Mouse (Mus musculus) heart, embryonic 12.5 days (tissue): ENCODE measurements around the gene Rhbdl1. TPM values are rescaled to one million over a fixed set of nuclear protein-coding genes. Genes with fewer than 3 reads are reported as not detected.
A peak's percentile ranks its signal among the peaks of the same experiment; 100 is the strongest.
"Not testable (repeated sequence)": the region's sequence is repeated elsewhere in the genome, so short reads cannot be mapped to it uniquely, and the experiment has no call there.

Experiments used
- ATAC-seq: fragments of 200-750 bp; cut with Nextera tagmentation; 2 replicates; pipeline ENCODE4 v1.8.0; 2017; ENCODE audit warnings: moderate TSS enrichment, moderate library complexity; ENCODE audit not compliant: insufficient number of reproducible peaks, low FRiP score
- H3K27ac ChIP-seq: fragments of 300-500 bp; sonication (generic); 2 replicates; pipeline ENCODE4 v1.5.1; 2016; ENCODE audit warnings: mild to moderate bottlenecking, moderate library complexity; ENCODE audit not compliant: poor library complexity, severe bottlenecking
- H3K27me3 ChIP-seq: fragments of 300-500 bp; sonication (generic); replicated peaks from 2 replicates; pipeline ENCODE4 v1.6.1; 2016; ENCODE audit warnings: mild to moderate bottlenecking, moderate library complexity
- H3K36me3 ChIP-seq: fragments of 300-500 bp; sonication (generic); 2 replicates; pipeline ENCODE4 v1.6.1; 2016; ENCODE audit warnings: mild to moderate bottlenecking, moderate library complexity
- H3K4me1 ChIP-seq: fragments of 300-500 bp; sonication (generic); replicated peaks from 2 replicates; pipeline ENCODE4 v1.6.1; 2016; ENCODE audit warnings: mild to moderate bottlenecking
- H3K4me2 ChIP-seq: fragments of 300-500 bp; sonication (generic); 2 replicates; pipeline ENCODE4 v1.6.1; 2016; ENCODE audit warnings: mild to moderate bottlenecking, moderate library complexity
- H3K4me3 ChIP-seq: fragments of 300-500 bp; sonication (generic); 2 replicates; pipeline ENCODE4 v1.5.1; 2016; ENCODE audit warnings: mild to moderate bottlenecking
- H3K9ac ChIP-seq: fragments of 300-500 bp; sonication (generic); 2 replicates; pipeline ENCODE4 v1.6.1; 2016; ENCODE audit warnings: mild to moderate bottlenecking, moderate library complexity
- H3K9me3 ChIP-seq: fragments of 300-500 bp; sonication (generic); replicated peaks from 2 replicates; pipeline ENCODE4 v1.6.1; 2016; ENCODE audit warnings: mild to moderate bottlenecking, moderate library complexity
- WGBS: fragments of 180-500 bp; shearing (Covaris S2); methylation state at CpG from one replicate; pipeline ENCODE4 v1.1.7; 2016; 5-methylcytosine and 5-hydroxymethylcytosine counted together
- polyA plus RNA-seq: library from polyadenylated mRNA; unstranded; fragments of >200 nt; fragmentation: Nextera tagmentation; extraction: Ambion mirVana; gene quantifications from 2 replicates; pipeline ENCODE4 v1.2.1, GENCODE M21; 2016

Rhbdl1 gene
- polyA plus RNA-seq, 1 experiment from 2014 or later: 1.6 TPM

GRCm38 (mm10) chr17:25818851-25819780, 18.0 kb downstream of the Rhbdl1 start:
- H3K27ac ChIP-seq: no peak overlapping the region
- no peaks in the 10 kb centered on the region for H3K36me3 ChIP-seq
- peaks cover 9% of the 10 kb centered on the region for H3K4me1 ChIP-seq
- H3K4me2 ChIP-seq: no peak overlapping the region
- WGBS: 6% methylated on average over 46 of the region's 46 CpGs
- peak; percentile 37; the same call in 1 of the 2 replicates for ATAC-seq
- H3K9me3 ChIP-seq: no peaks in the 10 kb centered on the region
- H3K4me3 ChIP-seq: peak overlapping the region; percentile 10
- H3K27me3 ChIP-seq: peaks cover 83% of the 10 kb centered on the region
- H3K9ac ChIP-seq: 0 out of 2 replicates have a peak overlapping the region, but pooled peaks have one; percentile 3

GRCm38 (mm10) chr17:25817662-25818061, 19.4 kb downstream of the Rhbdl1 start:
- H3K9ac ChIP-seq: no peak overlapping the region
- no peak overlapping the region for H3K4me2 ChIP-seq
- H3K27ac ChIP-seq: no peak overlapping the region
- WGBS: 74% methylated on average over 11 of the region's 11 CpGs
- peaks cover 95% of the 10 kb centered on the region for H3K27me3 ChIP-seq
- H3K4me1 ChIP-seq: peaks cover 9% of the 10 kb centered on the region
- ATAC-seq: no peak
- no peak overlapping the region for H3K4me3 ChIP-seq
- H3K9me3 ChIP-seq: no peaks in the 10 kb centered on the region
- H3K36me3 ChIP-seq: no peaks in the 10 kb centered on the region

GRCm38 (mm10) chr17:25813471-25813870, 23.6 kb downstream of the Rhbdl1 start:
- no peak overlapping the region for H3K9ac ChIP-seq
- peaks cover 12% of the 10 kb centered on the region for H3K4me1 ChIP-seq
- H3K4me3 ChIP-seq: no peak overlapping the region
- no peak for ATAC-seq
- H3K36me3 ChIP-seq: no peaks in the 10 kb centered on the region
- H3K27ac ChIP-seq: no peak overlapping the region
- no peak overlapping the region for H3K4me2 ChIP-seq
- under 1% methylated on average over 20 of the region's 20 CpGs for WGBS
- H3K27me3 ChIP-seq: peaks cover 97% of the 10 kb centered on the region
- no peaks in the 10 kb centered on the region for H3K9me3 ChIP-seq

- H3K27me3 ChIP-seq: peaks cover 83% of the 10 kb centered on the region
- 71% methylated on average over 4 of the region's 4 CpGs for WGBS
- no peak overlapping the region for H3K27ac ChIP-seq
- H3K9me3 ChIP-seq: no peaks in the 10 kb centered on the region
- H3K36me3 ChIP-seq: no peaks in the 10 kb centered on the region
- H3K4me3 ChIP-seq: no peak overlapping the region
- ATAC-seq: no peak
- H3K4me1 ChIP-seq: peaks cover 12% of the 10 kb centered on the region
- H3K4me2 ChIP-seq: no peak overlapping the region
- H3K9ac ChIP-seq: no peak overlapping the region
These were observed 26.2 kb downstream of the Rhbdl1 start for GRCm38 (mm10) chr17:25810890-25811289.

- peak overlapping the region; percentile 69 for H3K4me3 ChIP-seq
These were observed 27.3 kb downstream of the Rhbdl1 start for GRCm38 (mm10) chr17:25809606-25810340.

GRCm38 (mm10) chr17:25808789-25809605, 28.1 kb downstream of the Rhbdl1 start, which contains the start of gene Fbxl16:
Gene Fbxl16 (plus strand): TSS chr17:25809085.
- peaks cover 12% of the 10 kb centered on the region for H3K4me1 ChIP-seq
- under 1% methylated on average over 84 of the region's 100 CpGs for WGBS
- peaks cover 70% of the 10 kb centered on the region for H3K27me3 ChIP-seq
- H3K4me3 ChIP-seq: peak within 1 kb of the TSS; percentile 69
- H3K4me2 ChIP-seq: peak within 1 kb of the TSS; percentile 96
- ATAC-seq: peak; percentile 63
- no peak within 1 kb of the TSS for H3K27ac ChIP-seq
- H3K9ac ChIP-seq: peak within 1 kb of the TSS; percentile 74
- H3K36me3 ChIP-seq: no peaks in the 10 kb centered on the region
- no peaks in the 10 kb centered on the region for H3K9me3 ChIP-seq

More at GRCm38 (mm10) chr17:25809606-25810340, 27.3 kb downstream of the Rhbdl1 start:
- Histone ChIP-seq H3K4me1 (peaks cover 12% of the 10 kb centered on the region), H3K9ac (peak overlapping the region; percentile 74), H3K27ac (no peak overlapping the region), H3K9me3 (no peaks in the 10 kb centered on the region), H3K27me3 (peaks cover 73% of the 10 kb centered on the region), H3K36me3 (no peaks in the 10 kb centered on the region), H3K4me2 (peak overlapping the region; percentile 96)
- WGBS: 11% methylated on average over 25 of the region's 25 CpGs
- peak; percentile 46; the same call in 1 of the 2 replicates for ATAC-seq

GRCm38 (mm10) chr17:25808028-25808427, 29.1 kb downstream of the Rhbdl1 start:
- Histone ChIP-seq H3K36me3 (no peaks in the 10 kb centered on the region), H3K4me2 (peak overlapping the region; percentile 96), H3K4me3 (peak overlapping the region; percentile 69), H3K9ac (peak overlapping the region; percentile 74; the same call in 1 of the 2 replicates), H3K27ac (no peak overlapping the region), H3K4me1 (peaks cover 14% of the 10 kb centered on the region), H3K9me3 (no peaks in the 10 kb centered on the region), H3K27me3 (peaks cover 63% of the 10 kb centered on the region)
- ATAC-seq: no peak
- 36% methylated on average over 5 of the region's 5 CpGs for WGBS

- ATAC-seq: not testable (repeated sequence)
These were observed 29.6 kb downstream of the Rhbdl1 start for GRCm38 (mm10) chr17:25807452-25807851.

GRCm38 (mm10) chr17:25806507-25806906, 30.6 kb downstream of the Rhbdl1 start:
- H3K36me3 ChIP-seq: no peaks in the 10 kb centered on the region
- no peak for ATAC-seq
- H3K9ac ChIP-seq: no peak overlapping the region
- H3K4me1 ChIP-seq: peaks cover 23% of the 10 kb centered on the region
- H3K4me2 ChIP-seq: no peak overlapping the region
- H3K27me3 ChIP-seq: peaks cover 53% of the 10 kb centered on the region
- H3K27ac ChIP-seq: no peak overlapping the region
- H3K9me3 ChIP-seq: no peaks in the 10 kb centered on the region
- no peak overlapping the region for H3K4me3 ChIP-seq
- 78% methylated on average over 4 of the region's 4 CpGs for WGBS

More at GRCm38 (mm10) chr17:25807452-25807851, 29.6 kb downstream of the Rhbdl1 start:
- not testable (repeated sequence) for H3K4me2 ChIP-seq, H3K4me3 ChIP-seq, H3K9ac ChIP-seq, H3K27ac ChIP-seq, H3K9me3 ChIP-seq, H3K36me3 ChIP-seq
- H3K27me3 ChIP-seq: peaks cover 57% of the 10 kb centered on the region
- 46% methylated on average over 2 of the region's 2 CpGs for WGBS
- peaks cover 19% of the 10 kb centered on the region for H3K4me1 ChIP-seq

- ATAC-seq: peak; percentile 83
- H3K4me3 ChIP-seq: no peak overlapping the region
- WGBS: 10% methylated on average over 10 of the region's 10 CpGs
- H3K4me2 ChIP-seq: peak overlapping the region; percentile 48
- H3K27ac ChIP-seq: 0 out of 2 replicates have a peak overlapping the region, but pooled peaks have one; percentile 20
- peaks cover 15% of the 10 kb centered on the region for H3K4me1 ChIP-seq
- 0 out of 2 replicates have a peak overlapping the region, but pooled peaks have one; percentile 43 for H3K9ac ChIP-seq
- no peaks in the 10 kb centered on the region for H3K36me3 ChIP-seq
- peaks cover 20% of the 10 kb centered on the region for H3K27me3 ChIP-seq
- H3K9me3 ChIP-seq: no peaks in the 10 kb centered on the region
These were observed 34.1 kb downstream of the Rhbdl1 start for GRCm38 (mm10) chr17:25802825-25803517.
